Mouse (Mus musculus) left cerebral cortex, adult 11 months (tissue): ENCODE data around the gene Col19a1.

ENCODE experiments used
- DNase-seq: peaks from one replicate; pipeline ENCODE4 v3.0.0; 2022; ENCODE audit warnings: low spot score

Col19a1 gene

DNA sequence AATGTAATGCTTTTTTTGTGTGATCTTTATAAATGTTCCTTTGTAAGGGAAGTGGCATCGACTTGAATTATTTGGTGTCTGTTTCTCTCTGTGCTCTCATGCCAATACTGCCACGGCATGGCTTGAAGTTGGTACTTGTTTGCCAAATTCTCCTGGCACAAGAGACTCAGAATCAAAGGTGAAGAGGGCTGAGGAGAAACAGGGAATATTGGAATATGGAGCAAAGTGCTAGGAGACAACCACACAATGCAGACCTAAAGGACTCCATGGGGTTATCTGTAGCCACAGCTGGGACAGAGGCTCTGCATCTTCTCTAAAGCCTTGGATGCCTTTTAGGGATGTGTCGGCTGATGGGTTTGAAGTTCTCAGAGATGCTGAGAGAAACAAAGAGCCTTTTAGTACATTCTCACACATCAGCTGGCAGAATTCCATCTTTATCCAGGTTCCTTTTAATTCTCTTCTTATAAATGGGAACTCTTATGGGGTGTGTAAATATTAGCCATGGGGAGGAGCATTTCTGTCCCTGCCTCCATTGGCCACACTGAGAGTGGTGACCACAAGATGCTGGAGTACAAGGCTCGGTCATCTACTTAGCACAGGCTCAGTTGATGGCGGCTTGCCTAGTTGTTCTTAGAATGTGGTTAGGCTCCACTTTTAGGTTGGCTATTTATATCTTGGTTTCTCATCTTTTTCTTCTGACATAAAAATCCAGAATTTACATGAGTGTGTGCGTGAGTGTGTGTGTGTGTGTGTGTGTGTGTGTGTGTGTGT lies 360.1 kb downstream of the Col19a1 start:
- no peak for DNase-seq

DNA sequence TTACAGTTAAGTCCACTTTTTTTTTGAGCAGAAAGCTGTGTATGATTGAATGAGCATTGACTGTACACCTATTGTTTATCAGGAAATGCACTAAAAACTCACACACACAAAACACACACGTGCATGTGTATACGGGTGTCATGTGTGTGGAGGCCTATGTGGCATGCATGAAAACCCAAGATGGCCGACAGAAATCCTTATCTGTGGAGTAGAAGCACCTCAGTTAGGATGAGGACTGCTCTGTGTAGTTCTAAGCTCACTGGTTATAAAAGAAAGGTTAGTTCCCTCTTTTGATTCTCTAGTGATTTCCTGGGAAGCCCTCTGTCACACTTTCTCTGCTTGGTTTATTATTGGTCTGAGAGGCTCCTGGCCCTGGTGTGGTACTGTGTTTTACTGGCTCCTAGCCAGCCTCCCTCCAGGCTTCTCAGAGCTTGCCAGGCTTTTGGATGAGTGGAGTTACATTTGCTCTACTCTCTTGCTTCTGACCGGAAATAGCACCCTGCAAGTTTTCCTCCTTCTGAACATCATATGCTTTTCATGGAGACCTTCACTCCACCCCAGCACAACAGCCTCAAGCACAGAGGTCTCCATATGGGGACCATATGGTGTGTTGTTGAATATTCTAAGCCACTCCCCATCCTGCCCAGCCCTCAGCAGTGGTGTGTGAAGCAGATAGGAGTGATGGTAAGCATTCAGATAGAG lies 361.3 kb downstream of the Col19a1 start:
- no peak for DNase-seq

DNA sequence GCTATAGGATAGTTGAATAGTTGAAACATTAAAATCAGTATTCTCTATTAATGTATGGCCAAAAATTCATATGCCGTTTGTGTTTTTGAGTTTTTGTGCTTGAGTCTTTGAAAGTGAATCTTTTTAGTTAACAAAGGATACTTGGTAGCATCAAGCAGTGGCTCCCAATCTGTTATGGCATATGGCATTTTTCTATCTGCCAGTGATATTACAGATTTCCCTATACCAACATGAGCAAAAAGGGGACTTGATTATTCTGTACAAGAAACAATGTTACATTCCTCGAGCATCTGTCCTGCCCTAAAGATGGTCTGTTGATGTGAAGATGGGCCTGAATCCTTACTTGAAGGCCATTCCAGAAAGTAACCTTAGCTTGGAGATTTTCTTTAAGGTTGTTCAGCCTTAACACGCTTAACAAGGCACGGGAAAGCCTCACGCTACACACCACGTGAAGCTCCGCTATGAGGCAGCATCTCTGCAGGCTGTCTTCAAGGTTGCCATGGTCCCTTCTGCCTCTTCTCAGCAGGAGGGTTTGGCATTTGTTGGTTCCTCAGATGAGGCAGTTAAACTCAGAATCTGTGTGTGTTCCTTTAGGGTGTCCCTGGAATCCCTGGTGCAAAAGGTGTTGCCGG lies 364.2 kb downstream of the Col19a1 start:
- DNase-seq, result no peak

GRCm38 (mm10) chr1:24222231-24222630 lies 365.0 kb downstream of the Col19a1 start:
- DNase-seq, result no peak

DNA sequence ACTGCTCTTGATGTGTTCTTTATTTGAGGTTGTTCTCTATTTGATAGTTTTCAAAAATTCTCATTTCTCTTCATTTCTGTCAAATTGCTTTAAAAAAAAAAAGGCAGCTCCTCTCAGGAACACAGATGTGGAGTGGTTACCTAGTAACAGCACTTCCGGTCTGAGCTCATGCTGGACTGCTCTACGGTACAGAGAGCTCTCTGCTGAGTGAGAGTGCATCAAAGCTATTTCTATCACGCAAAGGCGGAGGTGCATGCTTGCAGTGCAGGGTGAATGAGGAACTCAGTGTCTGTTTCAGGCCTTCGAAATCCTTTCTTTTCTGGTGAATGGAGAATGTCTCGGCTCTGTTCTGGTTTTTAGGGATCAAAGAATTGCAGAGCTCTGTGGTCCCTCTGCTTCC lies 368.2 kb downstream of the Col19a1 start:
- DNase-seq, result no peak
